Mouse (Mus musculus) CH12.LX (cell line): ENCODE results near the gene Focad. TPM values are rescaled to one million over a fixed set of nuclear protein-coding genes. Genes with fewer than 3 reads are reported as not detected.

Experiments used
- DNase-seq: peaks from one replicate; pipeline ENCODE4 v3.0.0-alpha.2; 2013; ENCODE audit errors: extremely low read depth
- H3K27ac ChIP-seq: 2 replicates; pipeline ENCODE4 v1.5.1; 2012; ENCODE audit warnings: low read depth, mild to moderate bottlenecking, control low read depth, moderate library complexity; ENCODE audit not compliant: insufficient read depth
- H3K27me3 ChIP-seq: replicated peaks from 2 replicates; pipeline ENCODE3; 2012; ENCODE audit warnings: inconsistent platforms
- H3K36me3 ChIP-seq, 2 experiments: replicated peaks in 1 of 2; 2 replicates each; pipeline versions ENCODE3 to v1.6.1; 2012; ENCODE audit warnings: inconsistent platforms in 1 of 2, low read length in 1 of 2, mild to moderate bottlenecking in 1 of 2, mixed read lengths in 1 of 2, moderate library complexity in 1 of 2; ENCODE audit not compliant: control insufficient read depth in 1 of 2, insufficient read depth in 1 of 2
- H3K4me1 ChIP-seq, 2 experiments: 2 replicates each; pipeline ENCODE4 v1.6.1; 2012; ENCODE audit warnings: inconsistent platforms in 1 of 2, moderate library complexity in 1 of 2; ENCODE audit not compliant: insufficient read depth in 2 of 2, control insufficient read depth in 1 of 2
- H3K4me2 ChIP-seq: 2 replicates; pipeline ENCODE4 v1.6.1; 2012; ENCODE audit warnings: low read depth, mild to moderate bottlenecking, control low read depth; ENCODE audit not compliant: poor library complexity, insufficient read depth, severe bottlenecking
- H3K4me3 ChIP-seq, 3 experiments: fragments of 150-350 bp in 1 of 3; sonication (generic) in 1 of 3; replicated peaks in 1 of 3; 2 replicates each; pipeline versions ENCODE3 to v1.5.1; 2011 to 2012; ENCODE audit warnings: low read depth in 2 of 3, low read length in 2 of 3, mild to moderate bottlenecking in 2 of 3, moderate library complexity in 2 of 3, control low read depth in 1 of 3, improper control_type of control experiment in 1 of 3, inconsistent platforms in 1 of 3, mixed read lengths in 1 of 3; ENCODE audit not compliant: poor library complexity in 1 of 3
- H3K79me2 ChIP-seq: replicated peaks from 2 replicates; pipeline ENCODE4 v1.6.1; 2012; ENCODE audit warnings: mild to moderate bottlenecking, moderate library complexity; ENCODE audit not compliant: control insufficient read depth, poor library complexity, insufficient read depth, severe bottlenecking; ENCODE audit errors: extremely low read depth
- H3K9ac ChIP-seq: 2 replicates; pipeline ENCODE4 v1.6.1; 2012; ENCODE audit warnings: low read depth, mild to moderate bottlenecking, control low read depth, moderate library complexity; ENCODE audit not compliant: insufficient read depth
- H3K9me3 ChIP-seq: replicated peaks from 2 replicates; pipeline ENCODE3; 2012; ENCODE audit warnings: low read length, inconsistent platforms, mixed read lengths
- CTCF ChIP-seq, 2 experiments: IDR thresholded peaks in 1 of 2; conservative IDR thresholded peaks in 1 of 2; 2 replicates each; pipeline ENCODE4 v1.5.1; 2011 to 2012; ENCODE audit warnings: low read depth in 2 of 2, low read length in 2 of 2, improper control_type of control experiment in 1 of 2, inconsistent platforms in 1 of 2, mild to moderate bottlenecking in 1 of 2, moderate library complexity in 1 of 2
- ELF1 ChIP-seq: IDR thresholded peaks from 2 replicates; pipeline ENCODE4 v1.6.1; 2014; ENCODE audit warnings: low read depth, mild to moderate bottlenecking, inconsistent platforms, low read length, improper control_type of control experiment
- ETS1 ChIP-seq: conservative IDR thresholded peaks from 2 replicates; pipeline ENCODE4 v1.6.1; 2012; ENCODE audit warnings: low read depth, mild to moderate bottlenecking, inconsistent platforms, low read length, improper control_type of control experiment, moderate library complexity
- HCFC1 ChIP-seq: IDR thresholded peaks from 2 replicates; pipeline ENCODE4 v1.6.1; 2012; ENCODE audit warnings: low read depth, mild to moderate bottlenecking, inconsistent platforms, low read length, improper control_type of control experiment
- MAFK ChIP-seq: IDR thresholded peaks from 2 replicates; pipeline ENCODE4 v1.6.1; 2011; ENCODE audit warnings: low read length, improper control_type of control experiment; ENCODE audit not compliant: insufficient replicate concordance
- MAX ChIP-seq: IDR thresholded peaks from 2 replicates; pipeline ENCODE4 v1.6.1; 2011; ENCODE audit warnings: low read length, improper control_type of control experiment
- MEF2A ChIP-seq: IDR thresholded peaks from 2 replicates; pipeline ENCODE4 v1.6.1; 2014; ENCODE audit warnings: low read depth, mild to moderate bottlenecking, inconsistent platforms, low read length, improper control_type of control experiment, borderline replicate concordance
- MXI1 ChIP-seq: IDR thresholded peaks from 2 replicates; pipeline ENCODE4 v1.6.1; 2011; ENCODE audit warnings: mild to moderate bottlenecking, low read depth, low read length, improper control_type of control experiment
- NELFE ChIP-seq: IDR thresholded peaks from 2 replicates; pipeline ENCODE4 v1.6.1; 2011; ENCODE audit warnings: low read depth, low read length, improper control_type of control experiment
- NRF1 ChIP-seq: IDR thresholded peaks from 2 replicates; pipeline ENCODE4 v1.6.1; 2014; ENCODE audit warnings: low read depth, mild to moderate bottlenecking, inconsistent platforms, low read length, improper control_type of control experiment, moderate library complexity
- PAX5 ChIP-seq: IDR thresholded peaks from 2 replicates; pipeline ENCODE4 v1.6.1; 2012; ENCODE audit warnings: low read length, inconsistent platforms, mixed read lengths
- SIN3A ChIP-seq: IDR thresholded peaks from 2 replicates; pipeline ENCODE4 v1.6.1; 2012; ENCODE audit warnings: low read length, improper control_type of control experiment, inconsistent platforms
- TCF12 ChIP-seq: IDR thresholded peaks from 2 replicates; pipeline ENCODE4 v1.6.1; 2014; ENCODE audit warnings: low read depth, mild to moderate bottlenecking, inconsistent platforms, low read length, improper control_type of control experiment
- USF1 ChIP-seq: IDR thresholded peaks from 2 replicates; pipeline ENCODE4 v1.6.1; 2014; ENCODE audit warnings: low read depth, mild to moderate bottlenecking, inconsistent platforms, low read length, improper control_type of control experiment
- USF2 ChIP-seq: conservative IDR thresholded peaks from 2 replicates; pipeline ENCODE4 v1.6.1; 2011; ENCODE audit warnings: low read depth, low read length, improper control_type of control experiment
- ZC3H11A ChIP-seq: IDR thresholded peaks from 2 replicates; pipeline ENCODE4 v1.6.1; 2012; ENCODE audit warnings: low read depth, mild to moderate bottlenecking, inconsistent platforms, low read length, improper control_type of control experiment
- ZKSCAN1 ChIP-seq: IDR thresholded peaks from 2 replicates; pipeline ENCODE4 v1.6.1; 2012; ENCODE audit warnings: low read depth, inconsistent platforms, low read length, improper control_type of control experiment, borderline replicate concordance
- dilution Hi-C: fragments of 300-500 bp; cut with MboI; formaldehyde crosslinking; loops from 2 replicates; pipeline ENCODE4 v1.14.3; 2020; ENCODE audit warnings: low sequenced_read_pairs; ENCODE audit not compliant: extremely low pct_unique_long_range_greater_than_20kb, extremely low pct_ligation_motif_present
- in situ Hi-C: fragments of 300-500 bp; cut with MboI; formaldehyde crosslinking; loops from 3 replicates; pipeline ENCODE4 v1.14.3; 2019; ENCODE audit warnings: low sequenced_read_pairs, low pct_ligation_motif_present, low pct_unique_long_range_greater_than_20kb, mixed read lengths
- polyA plus RNA-seq: library from polyadenylated mRNA; unstranded; fragments of >175 nt; gene quantifications from 2 replicates; pipeline ENCODE4 v1.2.1, GENCODE M21; 2012; ENCODE audit warnings: low read depth; ENCODE audit not compliant: insufficient read length
- total RNA-seq, 2 experiments: library from RNA; depleted of rRNA; stranded (reverse); fragments of 300-350 nt in 1 of 2; fragments of >200 nt in 1 of 2; gene quantifications; 2 replicates each; pipeline ENCODE4 v1.2.3; 2012 to 2014

Gene Focad
- total and polyA plus RNA-seq, 3 experiments, result 17.3 to 18.9 (median 18.2) TPM

DNA sequence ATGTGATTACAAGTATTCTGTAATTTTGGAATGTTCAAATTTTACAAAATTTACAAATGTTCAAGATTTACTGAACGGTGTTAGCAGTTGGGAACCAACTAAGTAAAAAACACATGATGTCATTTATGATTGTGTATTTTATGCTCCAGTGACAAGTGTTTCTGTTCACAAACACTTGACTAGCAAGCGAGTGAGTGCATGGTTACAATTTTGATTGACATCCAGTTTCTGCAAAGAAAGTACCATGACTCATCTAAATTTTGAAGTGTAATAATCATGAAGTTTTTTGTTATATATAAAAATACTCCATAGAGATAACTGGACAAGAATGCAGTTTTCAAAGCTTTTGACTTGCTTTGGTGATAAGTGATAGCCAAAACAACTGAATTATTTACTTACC lies 1.3 kb downstream of the Focad start:
- Histone ChIP-seq H3K4me2 (no peak overlapping the region), H3K36me3 (peaks cover 0 to 6% of the 10 kb centered on the region in 2 experiments), H3K27ac (no peak overlapping the region), H3K4me3 (no peak overlapping the region), H3K27me3 (no peaks in the 10 kb centered on the region), H3K79me2 (no peaks in the 10 kb centered on the region; the same call in 1 of the 2 replicates), H3K4me1 (peaks cover 0 to 3% of the 10 kb centered on the region in 2 experiments; a peak in 1 of 4 replicates), H3K9ac (no peak overlapping the region), H3K9me3 (no peaks in the 10 kb centered on the region)
- TF ChIP-seq PAX5 (no peak), ETS1 (no peak), TCF12 (no peak), NRF1 (no peak), CTCF (conservative IDR thresholded peaks at IDR 0.05 in 1 of 2, IDR thresholded peaks at IDR 0.05 in 1 of 2; ENCODE audit: low read depth in 2 of 2, low read length in 2 of 2) (no peak), MAFK (no peak), ZKSCAN1 (no peak), MXI1 (no peak), HCFC1 (no peak), MAX (no peak), SIN3A (no peak), MEF2A (no peak), ZC3H11A (no peak), USF2 (no peak)
- in situ Hi-C loops (no loop called here), dilution Hi-C loops (no loop called here)
- no peak for DNase-seq

DNA sequence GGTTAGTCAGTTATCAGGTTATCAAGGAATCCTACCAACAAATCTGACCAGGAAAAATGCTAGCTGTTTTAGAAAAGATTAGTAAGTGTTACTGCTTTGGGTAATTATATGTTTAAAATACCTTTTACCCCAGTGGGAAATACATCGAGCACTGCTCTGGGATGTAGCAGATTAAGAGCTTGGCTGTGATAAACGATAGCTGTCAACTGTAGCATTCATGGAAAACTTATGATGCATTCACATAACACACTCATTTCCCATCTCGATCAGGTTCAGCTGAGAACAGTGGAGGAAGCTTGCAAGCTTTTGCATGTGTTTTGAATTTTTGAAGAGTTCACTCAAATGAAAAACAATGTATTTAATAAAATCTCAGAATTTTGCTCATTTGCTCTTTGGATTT lies 14.2 kb downstream of the Focad start:
- Histone ChIP-seq H3K4me1 (peaks cover 3 to 6% of the 10 kb centered on the region in 2 experiments; a peak in 1 of 4 replicates), H3K9ac (no peak overlapping the region), H3K4me3 (no peak overlapping the region), H3K27me3 (no peaks in the 10 kb centered on the region), H3K4me2 (no peak overlapping the region), H3K9me3 (no peaks in the 10 kb centered on the region), H3K79me2 (0 out of 2 replicates have a peak, but pooled peaks cover 4% of the 10 kb centered on the region), H3K27ac (no peak overlapping the region), H3K36me3 (no peaks in the 10 kb centered on the region)
- dilution Hi-C loops (no loop called here), in situ Hi-C loops (no loop called here)
- no peak for TF ChIP-seq ELF1
- TF ChIP-seq NELFE, result no peak
- TF ChIP-seq ZKSCAN1, result no peak
- no peak for TF ChIP-seq USF1
- no peak for DNase-seq
